Mouse (Mus musculus) G1E (cell line): ENCODE data around the gene Gm12216.

Experiments
- CTCF ChIP-seq: IDR thresholded peaks from 2 replicates; pipeline ENCODE4 v1.5.1; 2012; ENCODE audit warnings: low read depth, low read length, inconsistent platforms, mixed read lengths
- GATA1 ChIP-seq: IDR thresholded peaks from 2 replicates; pipeline ENCODE4 v1.6.1; 2012; ENCODE audit warnings: borderline replicate concordance, low read length, inconsistent platforms, mixed read lengths
- POLR2AphosphoS5 ChIP-seq: IDR thresholded peaks from 2 replicates; pipeline ENCODE4 v1.6.1; 2012; ENCODE audit warnings: low read depth, low read length, inconsistent platforms; ENCODE audit not compliant: insufficient replicate concordance
- TAL1 ChIP-seq: conservative IDR thresholded peaks from 2 replicates; pipeline ENCODE4 v1.6.1; 2012; ENCODE audit warnings: low read depth, low read length, inconsistent platforms, mixed read lengths

GRCm38 (mm10) chr11:53876488-53876887, 17.4 kb upstream of the Gm12216 start:
- TF ChIP-seq CTCF (no peak), GATA1 (no peak), TAL1 (no peak), POLR2AphosphoS5 (no peak)
